Mouse (Mus musculus): ENCODE measurements around the gene Sema4d.

DNA sequence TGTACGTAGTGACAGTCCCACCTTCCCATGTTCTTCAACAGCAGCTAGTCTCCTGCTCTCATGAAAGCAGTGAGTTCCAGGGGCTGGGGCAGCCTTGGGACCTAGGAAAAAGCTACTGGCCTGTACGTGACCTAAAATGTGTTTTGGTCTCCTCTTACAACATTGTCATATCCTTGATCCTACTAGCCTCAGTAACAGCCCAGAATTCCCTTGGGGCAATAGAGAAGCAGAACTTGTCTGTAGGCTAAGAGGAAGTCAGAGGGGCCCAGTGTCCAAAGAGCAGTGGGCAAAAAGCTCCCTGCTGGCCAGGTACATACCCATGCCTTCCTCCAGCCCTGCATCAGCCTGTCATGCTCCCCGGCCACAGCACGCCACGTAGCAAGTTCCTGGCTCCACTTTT is 106.6 kb downstream of the Sema4d start:
- no peak for TF ChIP-seq POLR2A (IDR thresholded peaks at IDR 0.05; ENCODE audit: borderline replicate concordance, control insufficient read depth, low read depth, low read length)
- TF ChIP-seq CTCF (IDR thresholded peaks at IDR 0.05; ENCODE audit: control insufficient read depth, insufficient read depth, low read length): no peak
